Comparison of ENCODE assay signal across 27 mouse cellular contexts in the genomic region with DNA sequence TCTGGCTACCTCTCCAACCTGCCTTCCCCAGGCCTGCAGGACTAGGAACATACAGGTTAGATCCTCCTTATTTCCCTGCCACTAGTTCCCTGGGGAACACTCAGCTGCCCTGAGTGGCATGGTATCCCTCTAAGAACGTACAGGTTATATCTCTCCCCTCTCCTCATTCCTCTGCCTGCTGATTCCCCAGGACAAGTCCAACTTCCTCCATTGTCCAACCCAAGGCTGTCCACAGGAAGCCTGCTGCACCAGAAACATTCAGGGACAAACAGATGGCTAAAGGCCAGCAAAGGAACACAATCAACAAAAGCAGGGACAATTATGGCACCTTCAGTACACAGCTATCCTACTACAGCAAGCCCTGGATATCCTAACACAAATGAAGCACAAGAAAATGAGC. TPM values are rescaled to one million over a fixed set of nuclear protein-coding genes. Genes with fewer than 3 reads are reported as not detected.
A peak's percentile ranks its signal among the peaks of the same experiment; 100 is the strongest.
DNase-seq lines count a peak whose midpoint lies in the region; ATAC-seq and TF ChIP-seq lines count a peak whose summit lies in the region.
"Had no signal": no experiment of that assay in that cellular context is flagged by ENCODE, and none has a peak within 500 bp of the region (broad histone marks: within the 10 kb centered on the region; RNA-seq: fewer than 3 reads in every experiment).

No protein-coding gene starts in this region.

- 34% methylated on average over 1 of the region's 1 CpGs for WGBS in heart, embryonic 11.5 days (ENCODE audit: insufficient replicate concordance)
- 50% methylated on average over 1 of the region's 1 CpGs for WGBS in heart, embryonic 12.5 days
- WGBS in thymus, adult 2 months: 94% methylated on average over 1 of the region's 1 CpGs

- no peak overlapping the region for H3K27ac ChIP-seq in heart, embryonic 11.5 days (ENCODE audit: low read depth, low read length)
- no peak overlapping the region for H3K27ac ChIP-seq in heart, embryonic 12.5 days (ENCODE audit: poor library complexity, severe bottlenecking)
- no peak overlapping the region for H3K27ac ChIP-seq in thymus, adult 2 months (ENCODE audit: control insufficient read depth, insufficient read depth, low read length)
- H3K27ac ChIP-seq: embryonic facial prominence, embryonic 12.5 days; embryonic facial prominence, embryonic 15.5 days; hindbrain, embryonic 10.5 days; hindbrain, embryonic 13.5 days had no signal

- H3K27me3 ChIP-seq in heart, embryonic 11.5 days (ENCODE audit: control insufficient read depth, insufficient read depth, low read length): no peaks in the 10 kb centered on the region
- H3K27me3 ChIP-seq in heart, embryonic 12.5 days (replicated peaks): no peaks in the 10 kb centered on the region
- no peaks in the 10 kb centered on the region for H3K27me3 ChIP-seq in thymus, adult 2 months (ENCODE audit: control insufficient read depth, insufficient read depth, low read length)
- H3K27me3 ChIP-seq: CH12.LX; embryonic facial prominence, embryonic 12.5 days; embryonic facial prominence, embryonic 15.5 days; hindbrain, embryonic 13.5 days had no signal

- no peak for TF ChIP-seq CTCF in thymus, adult 2 months (IDR thresholded peaks at IDR 0.05; ENCODE audit: borderline replicate concordance, control insufficient read depth, extremely low read depth, insufficient read depth, low read length, poor library complexity)

- H3K4me2 ChIP-seq in heart, embryonic 11.5 days: no peak overlapping the region
- H3K4me2 ChIP-seq in heart, embryonic 12.5 days: no peak overlapping the region
- H3K4me2 ChIP-seq: embryonic facial prominence, embryonic 12.5 days; embryonic facial prominence, embryonic 15.5 days; hindbrain, embryonic 13.5 days had no signal

- no peaks in the 10 kb centered on the region for H3K36me3 ChIP-seq in heart, embryonic 11.5 days (ENCODE audit: control insufficient read depth, insufficient read depth, low read length)
- H3K36me3 ChIP-seq in heart, embryonic 12.5 days: no peaks in the 10 kb centered on the region
- H3K36me3 ChIP-seq in thymus, adult 2 months (ENCODE audit: control insufficient read depth, insufficient read depth, low read length): no peaks in the 10 kb centered on the region
- H3K36me3 ChIP-seq: embryonic facial prominence, embryonic 12.5 days; embryonic facial prominence, embryonic 15.5 days; G1E; hindbrain, embryonic 10.5 days; hindbrain, embryonic 13.5 days had no signal

- no peaks in the 10 kb centered on the region for H3K4me1 ChIP-seq in heart, embryonic 11.5 days (ENCODE audit: control insufficient read depth, insufficient read depth, low read length)
- H3K4me1 ChIP-seq in heart, embryonic 12.5 days (replicated peaks): no peaks in the 10 kb centered on the region
- H3K4me1 ChIP-seq in thymus, adult 2 months (replicated peaks; ENCODE audit: control insufficient read depth, insufficient read depth, low read length): no peaks in the 10 kb centered on the region
- H3K4me1 ChIP-seq: embryonic facial prominence, embryonic 12.5 days; embryonic facial prominence, embryonic 15.5 days; hindbrain, embryonic 10.5 days; hindbrain, embryonic 13.5 days had no signal

- intact Hi-C loops in heart, postnatal 10 days (cut with DNase I): no loop called here

- no peak for TF ChIP-seq POLR2A in thymus, adult 2 months (IDR thresholded peaks at IDR 0.05; ENCODE audit: control insufficient read depth, extremely low read depth, insufficient read depth, low read length, poor library complexity)

- no peak for ATAC-seq in heart, embryonic 11.5 days (replicated peaks; ENCODE audit: insufficient number of reproducible peaks, low FRiP score, low TSS enrichment)
- no peak for ATAC-seq in heart, embryonic 12.5 days (ENCODE audit: insufficient number of reproducible peaks, low FRiP score)
- ATAC-seq: forebrain, embryonic 14.5 days; forebrain, postnatal 0 days; hindbrain, embryonic 16.5 days; intestine, embryonic 16.5 days; Patski had no signal

- H3K4me3 ChIP-seq in heart, embryonic 11.5 days (ENCODE audit: low read depth, low read length): no peak overlapping the region
- no peak overlapping the region for H3K4me3 ChIP-seq in heart, embryonic 12.5 days
- no peak overlapping the region for H3K4me3 ChIP-seq in thymus, adult 2 months (ENCODE audit: control insufficient read depth, insufficient read depth, low read length)
- H3K4me3 ChIP-seq: embryonic facial prominence, embryonic 12.5 days; embryonic facial prominence, embryonic 15.5 days; hindbrain, embryonic 10.5 days; hindbrain, embryonic 13.5 days had no signal

- H3K9ac ChIP-seq in heart, embryonic 11.5 days (ENCODE audit: low read depth, low read length): no peak overlapping the region
- H3K9ac ChIP-seq in heart, embryonic 12.5 days: no peak overlapping the region
- H3K9ac ChIP-seq: embryonic facial prominence, embryonic 12.5 days; embryonic facial prominence, embryonic 15.5 days; forebrain, postnatal 0 days; hindbrain, embryonic 13.5 days had no signal

- no peaks in the 10 kb centered on the region for H3K9me3 ChIP-seq in heart, embryonic 11.5 days (replicated peaks; ENCODE audit: control insufficient read depth, low read length)
- H3K9me3 ChIP-seq in heart, embryonic 12.5 days (replicated peaks): no peaks in the 10 kb centered on the region
- H3K9me3 ChIP-seq: embryonic facial prominence, embryonic 12.5 days; G1E; hindbrain, embryonic 10.5 days; hindbrain, embryonic 13.5 days had no signal

- peak; percentile 94 for DNase-seq in heart, adult 11 months
- DNase-seq in heart, adult 9 months (ENCODE audit: low spot score in 2 of 2): peak; percentile 26 to 50
- peak; percentile 20 to 22 for DNase-seq in heart, postnatal 10 days
- peak; percentile 5 for DNase-seq in skeletal muscle tissue, adult 2 months (ENCODE audit: low read depth, low spot score)
- no peak for DNase-seq in thymus, adult 2 months
- DNase-seq: adrenal gland, postnatal 10 days; adrenal gland, postnatal 36 days; B cell, adult 2 months; cerebellum, adult 11 months; cerebellum, adult 2 months; cerebellum, adult 9-11 months; cerebellum, postnatal 25 days; forebrain, postnatal 0 days; gastrocnemius, postnatal 25 days; kidney, adult 18-20 months had no signal

RNA-seq across cellular contexts. Expression of gene 1190002N15Rik, which starts 33.9 kb away (rescaled TPM):
- polyA plus RNA-seq in heart, embryonic 11.5 days (2014; fragmentation: Nextera tagmentation; extraction: Ambion mirVana): 54.3 and 67.1 TPM in 2 replicates
- polyA plus RNA-seq in heart, embryonic 12.5 days (2016; fragmentation: Nextera tagmentation; extraction: Ambion mirVana): 62.6 and 63.3 TPM in 2 replicates
- 10 to 100 TPM; 26.3 to 38.5 TPM for total RNA-seq in heart, postnatal 10 days (2021)
- 22.4 and 26.8 TPM in 2 replicates for polyA plus RNA-seq in thymus, adult 2 months (2012; rRNA removed)
- total RNA-seq: CH12.LX had no signal
